Mouse (Mus musculus) cerebellum, postnatal 36 days (tissue): ENCODE results near the gene Klhl2.

ENCODE experiments used
- DNase-seq, 2 experiments: peaks; one replicate each; pipeline ENCODE4 v3.0.0; 2021 to 2022; ENCODE audit warnings: mixed read lengths in 2 of 2

The Klhl2 gene

GRCm38 (mm10) chr8:64849897-64850541 is at the start of gene Klhl2:
Gene Klhl2 (minus strand): TSS chr8:64850017.
- peak; percentile 70 to 77 for DNase-seq

- DNase-seq = no peak
These were observed 48.9 kb upstream of the Klhl2 start for GRCm38 (mm10) chr8:64898710-64899109.

GRCm38 (mm10) chr8:64896731-64897130 is 46.9 kb upstream of the Klhl2 start:
- DNase-seq = no peak

GRCm38 (mm10) chr8:64880619-64881200 is 30.9 kb upstream of the Klhl2 start:
- peak in 1 of 2 experiments; percentile 23 for DNase-seq

GRCm38 (mm10) chr8:64877630-64878312 is 28.0 kb upstream of the Klhl2 start:
- DNase-seq = no peak

- peak; percentile 31 to 58 for DNase-seq
These were observed 21.8 kb upstream of the Klhl2 start for GRCm38 (mm10) chr8:64871469-64872165.

GRCm38 (mm10) chr8:64870218-64870617 is 20.4 kb upstream of the Klhl2 start:
- DNase-seq = peak in 1 of 2 experiments; percentile 31

GRCm38 (mm10) chr8:64849091-64849896 is 523 bp downstream of the Klhl2 start:
- peak in 1 of 2 experiments; percentile 59 for DNase-seq

- no peak for DNase-seq
These were observed 1.5 kb downstream of the Klhl2 start for GRCm38 (mm10) chr8:64848245-64848785.

- DNase-seq = no peak
These were observed 2.2 kb downstream of the Klhl2 start for GRCm38 (mm10) chr8:64847650-64848049.

GRCm38 (mm10) chr8:64847241-64847640 is 2.6 kb downstream of the Klhl2 start:
- DNase-seq = no peak

- no peak for DNase-seq
These were observed 4.5 kb downstream of the Klhl2 start for GRCm38 (mm10) chr8:64845314-64845713.

- no peak for DNase-seq
These were observed 5.8 kb downstream of the Klhl2 start for GRCm38 (mm10) chr8:64844043-64844481.

GRCm38 (mm10) chr8:64843168-64843567 is 6.6 kb downstream of the Klhl2 start:
- no peak for DNase-seq

GRCm38 (mm10) chr8:64841747-64842406 is 7.9 kb downstream of the Klhl2 start:
- no peak for DNase-seq

- no peak for DNase-seq
These were observed 10.2 kb downstream of the Klhl2 start for GRCm38 (mm10) chr8:64839628-64840027.

GRCm38 (mm10) chr8:64835475-64836122 is 14.2 kb downstream of the Klhl2 start:
- DNase-seq = no peak

- DNase-seq = no peak
These were observed 15.5 kb downstream of the Klhl2 start for GRCm38 (mm10) chr8:64834071-64834877.

- DNase-seq = no peak
These were observed 17.2 kb downstream of the Klhl2 start for GRCm38 (mm10) chr8:64832581-64833135.

- DNase-seq = no peak
These were observed 18.2 kb downstream of the Klhl2 start for GRCm38 (mm10) chr8:64831656-64832055.
